In the genomic region with DNA sequence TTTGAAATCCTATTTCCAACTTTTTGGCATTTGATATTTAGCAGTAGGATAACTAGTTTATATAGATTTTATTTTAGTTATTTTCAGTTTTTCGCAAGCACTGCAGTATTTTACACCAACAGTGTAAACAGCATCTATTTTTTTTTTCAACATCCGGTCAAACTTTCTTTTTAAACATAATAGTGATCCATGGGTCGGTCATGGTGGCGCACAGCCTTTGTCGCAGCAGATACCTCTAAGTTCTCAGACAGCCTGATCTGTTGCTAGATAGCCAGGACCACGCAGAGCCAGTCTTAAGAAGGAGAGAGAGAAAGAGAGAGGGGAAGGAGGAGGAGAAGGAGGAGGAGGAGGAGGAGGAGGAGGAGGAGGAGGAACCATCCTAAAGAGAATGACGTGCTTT, we compare ENCODE assay signal across 8 mouse cellular contexts. TPM values are rescaled to one million over a fixed set of nuclear protein-coding genes. Genes with fewer than 3 reads are reported as not detected.
DNase-seq lines count a peak whose midpoint lies in the region; ATAC-seq and TF ChIP-seq lines count a peak whose summit lies in the region.

No protein-coding gene starts in this region.

- no peak overlapping the region for H3K9ac ChIP-seq in forebrain, postnatal 0 days
- no peak overlapping the region for H3K9ac ChIP-seq in liver, embryonic 15.5 days

- H3K4me3 ChIP-seq in heart, embryonic 10.5 days = peak overlapping the region; percentile 94
- peak overlapping the region; percentile 98; the same call in 1 of the 2 replicates for H3K4me3 ChIP-seq in E14TG2a.4 (replicated peaks; ENCODE audit: low read length)
- peak overlapping the region; percentile 93; the same call in 1 of the 2 replicates for H3K4me3 ChIP-seq in forebrain, postnatal 0 days (ENCODE audit: low read depth, low read length)
- H3K4me3 ChIP-seq in liver, embryonic 15.5 days (replicated peaks) = peak overlapping the region; percentile 99; the same call in 1 of the 2 replicates

- H3K4me2 ChIP-seq in forebrain, postnatal 0 days (ENCODE audit: low read depth) = peak overlapping the region; percentile 72
- peak overlapping the region; percentile 99 for H3K4me2 ChIP-seq in liver, embryonic 15.5 days

- peaks cover 34% of the 10 kb centered on the region for H3K36me3 ChIP-seq in heart, embryonic 10.5 days
- H3K36me3 ChIP-seq in E14TG2a.4 (ENCODE audit: insufficient read depth, low read length) = peaks cover 56% of the 10 kb centered on the region
- H3K36me3 ChIP-seq in forebrain, postnatal 0 days (ENCODE audit: insufficient read depth) = peaks cover 22% of the 10 kb centered on the region
- H3K36me3 ChIP-seq in liver, embryonic 15.5 days (replicated peaks) = peaks cover 34% of the 10 kb centered on the region

- H3K27ac ChIP-seq in heart, embryonic 10.5 days = peak overlapping the region; percentile 97; the same call in 1 of the 2 replicates
- H3K27ac ChIP-seq in forebrain, postnatal 0 days (ENCODE audit: low read depth, low read length) = 0 out of 2 replicates have a peak overlapping the region, but pooled peaks have one; percentile 76
- H3K27ac ChIP-seq in liver, embryonic 15.5 days (replicated peaks) = peak overlapping the region; percentile 93

- DNase-seq in heart, embryonic 10.5 days (ENCODE audit: low spot score) = no peak
- no peak for DNase-seq in heart, postnatal 4 days
- DNase-seq in forebrain, postnatal 0 days = no peak
- no peak for DNase-seq in adrenal gland, postnatal 25 days
- no peak for DNase-seq in gastrocnemius, postnatal 10 days
- DNase-seq in right cerebral cortex, postnatal 10 days (ENCODE audit: low spot score in 2 of 2) = no peak

- no peaks in the 10 kb centered on the region for H3K27me3 ChIP-seq in heart, embryonic 10.5 days (ENCODE audit: insufficient read depth, poor library complexity, severe bottlenecking)
- no peaks in the 10 kb centered on the region for H3K27me3 ChIP-seq in E14TG2a.4 (ENCODE audit: insufficient read depth, low read length)
- H3K27me3 ChIP-seq in forebrain, postnatal 0 days (ENCODE audit: insufficient read depth, low read length) = no peaks in the 10 kb centered on the region
- no peaks in the 10 kb centered on the region for H3K27me3 ChIP-seq in liver, embryonic 15.5 days

- ATAC-seq in forebrain, postnatal 0 days = no peak
- no peak for ATAC-seq in liver, embryonic 15.5 days (ENCODE audit: insufficient read depth)

- WGBS in heart, embryonic 10.5 days = 79% methylated on average over 7 of the region's 7 CpGs
- WGBS in forebrain, postnatal 0 days = 76% methylated on average over 7 of the region's 7 CpGs
- WGBS in liver, embryonic 15.5 days (ENCODE audit: insufficient replicate concordance) = 67% methylated on average over 7 of the region's 7 CpGs

- no peaks in the 10 kb centered on the region for H3K9me3 ChIP-seq in heart, embryonic 10.5 days
- H3K9me3 ChIP-seq in E14TG2a.4 (ENCODE audit: low read length) = no peaks in the 10 kb centered on the region
- H3K9me3 ChIP-seq in forebrain, postnatal 0 days (ENCODE audit: low read length) = no peaks in the 10 kb centered on the region
- H3K9me3 ChIP-seq in liver, embryonic 15.5 days (replicated peaks) = no peaks in the 10 kb centered on the region

- TF ChIP-seq CTCF in E14TG2a.4 (conservative IDR thresholded peaks at IDR 0.05; ENCODE audit: low read length) = no peak
- no peak for TF ChIP-seq CTCF in forebrain, postnatal 0 days (IDR thresholded peaks at IDR 0.05; ENCODE audit: low read depth)

- peaks cover 19% of the 10 kb centered on the region for H3K4me1 ChIP-seq in heart, embryonic 10.5 days
- H3K4me1 ChIP-seq in E14TG2a.4 (replicated peaks; ENCODE audit: low read depth, low read length) = peaks cover 56% of the 10 kb centered on the region
- H3K4me1 ChIP-seq in forebrain, postnatal 0 days (ENCODE audit: insufficient read depth) = peaks cover 9% of the 10 kb centered on the region; the same call in 1 of the 2 replicates
- peaks cover 39% of the 10 kb centered on the region for H3K4me1 ChIP-seq in liver, embryonic 15.5 days (replicated peaks)

RNA-seq across cellular contexts. Expression of a gene that starts 0.7 kb away (rescaled TPM):
- 197 and 226 TPM in 2 replicates for polyA plus RNA-seq in heart, embryonic 10.5 days (2016; fragmentation: Nextera tagmentation; extraction: Ambion mirVana)
- total RNA-seq in heart, postnatal 4 days (2021) = 10 to 100 TPM; 94.1 to 96.3 TPM
- 48.8 and 52.7 TPM in 2 replicates for total RNA-seq in forebrain, postnatal 0 days (2014; rRNA removed)
- 182 and 195 TPM in 2 replicates for polyA plus RNA-seq in forebrain, postnatal 0 days (2015; fragmentation: Nextera tagmentation; extraction: Ambion mirVana)
- 111 and 116 TPM in 2 replicates for polyA plus RNA-seq in liver, embryonic 15.5 days (2015; fragmentation: Nextera tagmentation; extraction: Ambion mirVana)
- 149 and 157 TPM in 2 replicates for total RNA-seq in adrenal gland, postnatal 25 days (2021)
- 100 to 1,000 TPM; 112 to 114 TPM for total RNA-seq in gastrocnemius, postnatal 10 days (2021)

RNA-seq across cellular contexts. Expression of a gene that starts 0.7 kb away (rescaled TPM):
- polyA plus RNA-seq in heart, embryonic 10.5 days (2016; fragmentation: Nextera tagmentation; extraction: Ambion mirVana) = 63.2 and 82.9 TPM in 2 replicates
- total RNA-seq in heart, postnatal 4 days (2021) = 10 to 100 TPM; 25.9 to 27.6 TPM
- 42.7 and 48.4 TPM in 2 replicates for total RNA-seq in forebrain, postnatal 0 days (2014; rRNA removed)
- 70.2 and 73.1 TPM in 2 replicates for polyA plus RNA-seq in forebrain, postnatal 0 days (2015; fragmentation: Nextera tagmentation; extraction: Ambion mirVana)
- 21.5 and 23.3 TPM in 2 replicates for polyA plus RNA-seq in liver, embryonic 15.5 days (2015; fragmentation: Nextera tagmentation; extraction: Ambion mirVana)
- total RNA-seq in adrenal gland, postnatal 25 days (2021) = 29.3 and 38.8 TPM in 2 replicates
- total RNA-seq in gastrocnemius, postnatal 10 days (2021) = 10 to 100 TPM; 16.1 to 17.5 TPM

RNA-seq across cellular contexts. Expression of a gene that starts 48.8 kb away (rescaled TPM):
- polyA plus RNA-seq in heart, embryonic 10.5 days (2016; fragmentation: Nextera tagmentation; extraction: Ambion mirVana) = 100 and 115 TPM in 2 replicates
- total RNA-seq in heart, postnatal 4 days (2021) = 100 to 1,000 TPM; 211 to 228 TPM
- 94.9 and 102 TPM in 2 replicates for total RNA-seq in forebrain, postnatal 0 days (2014; rRNA removed)
- polyA plus RNA-seq in forebrain, postnatal 0 days (2015; fragmentation: Nextera tagmentation; extraction: Ambion mirVana) = 64.7 and 68.6 TPM in 2 replicates
- polyA plus RNA-seq in liver, embryonic 15.5 days (2015; fragmentation: Nextera tagmentation; extraction: Ambion mirVana) = 38.9 and 44.4 TPM in 2 replicates
- total RNA-seq in adrenal gland, postnatal 25 days (2021) = 277 and 295 TPM in 2 replicates
- total RNA-seq in gastrocnemius, postnatal 10 days (2021) = 100 to 1,000 TPM; 131 to 143 TPM
